Mouse (Mus musculus) cerebellum, postnatal 36 days (tissue): ENCODE data around the gene Acrbp.
"Not testable (repeated sequence)": the region's sequence is repeated elsewhere in the genome, so short reads cannot be mapped to it uniquely, and the experiment has no call there.

ENCODE experiments used
- DNase-seq, 2 experiments: peaks; one replicate each; pipeline ENCODE4 v3.0.0; 2021 to 2022; ENCODE audit warnings: mixed read lengths in 2 of 2

Gene Acrbp

GRCm38 (mm10) chr6:125049678-125050077 lies at the start of gene Acrbp:
Gene Acrbp, plus strand, starts transcription at chr6:125049689.
- DNase-seq, result no peak

GRCm38 (mm10) chr6:125003706-125004105 lies 45.8 kb upstream of the Acrbp start:
- DNase-seq, result no peak

GRCm38 (mm10) chr6:125005086-125005485 lies 44.4 kb upstream of the Acrbp start:
- no peak for DNase-seq

- DNase-seq, result no peak
These were observed 41.4 kb upstream of the Acrbp start for GRCm38 (mm10) chr6:125008060-125008459.

DNA sequence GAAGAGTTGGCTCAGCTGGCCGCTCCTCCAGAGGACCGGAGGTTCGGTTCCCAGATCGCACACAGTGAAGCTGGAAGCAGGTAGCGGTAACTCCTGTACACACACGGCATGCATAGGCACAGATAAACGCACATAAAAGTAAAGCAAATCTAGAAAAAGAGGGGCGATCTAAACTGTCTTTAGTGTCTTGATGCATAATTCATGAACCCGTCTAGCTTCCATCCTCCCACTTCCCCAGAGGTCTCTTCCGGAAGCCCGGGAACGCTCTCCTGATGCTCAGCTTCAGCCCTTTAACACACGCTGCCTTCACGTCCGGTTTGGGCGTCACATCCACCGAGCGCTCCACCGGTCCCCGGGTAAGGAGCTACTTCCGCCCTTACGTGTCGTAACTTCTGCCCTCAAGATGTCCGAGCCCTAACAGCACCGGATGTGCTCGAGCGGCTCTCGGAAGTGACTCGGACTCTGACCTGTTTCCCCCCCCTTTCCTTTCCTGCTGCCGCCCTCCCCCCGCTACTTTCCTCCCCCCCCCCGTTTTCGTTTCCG lies 40.8 kb upstream of the Acrbp start:
- peak; percentile 96 to 97 for DNase-seq

GRCm38 (mm10) chr6:125009129-125009180 lies 40.5 kb upstream of the Acrbp start, which contains the start of gene Zfp384:
Gene Zfp384, plus strand, starts transcription at chr6:125009145.
- no peak for DNase-seq

- peak; percentile 74 to 79 for DNase-seq
These were observed 40.1 kb upstream of the Acrbp start for GRCm38 (mm10) chr6:125009181-125010073.

DNA sequence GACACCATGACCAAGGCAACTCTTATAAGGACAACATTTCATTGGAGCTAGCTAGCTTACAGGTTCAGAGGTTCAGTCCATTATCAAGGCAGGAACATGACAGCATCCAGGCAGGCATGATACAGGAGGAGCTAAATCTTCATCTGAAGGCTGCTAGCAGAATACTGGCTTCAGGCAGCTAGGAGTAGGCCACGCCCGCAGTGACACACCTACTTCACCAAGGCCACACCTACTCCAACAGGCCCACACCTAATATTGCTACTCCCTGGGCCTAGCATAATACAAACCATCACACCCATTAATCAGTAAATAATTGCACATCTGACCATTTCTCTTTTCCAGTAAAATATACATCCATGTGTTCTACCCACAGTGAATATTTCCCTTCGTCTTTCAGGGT lies 31.8 kb upstream of the Acrbp start:
- no peak for DNase-seq

DNA sequence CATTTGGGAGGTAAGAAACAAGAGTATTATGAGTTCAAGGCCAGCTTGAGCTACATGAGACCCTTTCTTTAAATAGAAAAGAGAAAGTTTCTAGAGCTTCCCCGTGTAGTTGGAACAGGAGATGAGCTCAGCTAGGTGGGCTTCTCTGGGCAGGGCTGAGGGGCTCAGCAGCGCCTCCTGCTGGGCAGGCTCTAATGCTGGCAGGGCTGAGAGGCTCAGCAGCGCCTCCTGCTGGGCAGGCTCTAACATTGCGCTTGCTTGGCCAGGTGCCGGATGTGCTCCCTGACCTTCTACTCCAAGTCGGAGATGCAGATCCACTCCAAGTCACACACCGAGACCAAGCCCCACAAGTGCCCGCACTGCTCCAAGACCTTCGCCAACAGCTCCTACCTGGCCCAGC lies 19.0 kb upstream of the Acrbp start:
- peak; percentile 43 to 58 for DNase-seq

DNA sequence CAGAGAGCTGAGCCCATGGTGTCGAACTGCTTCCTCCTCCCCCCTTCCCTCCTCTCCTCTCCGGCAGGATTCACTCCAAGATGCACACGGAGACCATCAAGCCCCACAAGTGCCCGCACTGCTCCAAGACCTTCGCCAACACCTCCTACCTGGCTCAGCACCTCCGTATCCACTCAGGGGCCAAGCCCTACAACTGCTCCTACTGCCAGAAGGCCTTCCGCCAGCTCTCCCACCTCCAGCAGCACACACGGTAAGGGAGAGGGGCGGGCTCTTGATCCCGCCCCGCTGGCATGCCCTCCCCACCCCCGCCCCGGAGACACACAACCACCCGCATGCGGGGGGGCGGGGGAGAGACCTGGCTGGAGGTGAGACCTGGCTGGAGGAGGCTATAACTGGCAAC lies 17.9 kb upstream of the Acrbp start:
- DNase-seq, result no peak

DNA sequence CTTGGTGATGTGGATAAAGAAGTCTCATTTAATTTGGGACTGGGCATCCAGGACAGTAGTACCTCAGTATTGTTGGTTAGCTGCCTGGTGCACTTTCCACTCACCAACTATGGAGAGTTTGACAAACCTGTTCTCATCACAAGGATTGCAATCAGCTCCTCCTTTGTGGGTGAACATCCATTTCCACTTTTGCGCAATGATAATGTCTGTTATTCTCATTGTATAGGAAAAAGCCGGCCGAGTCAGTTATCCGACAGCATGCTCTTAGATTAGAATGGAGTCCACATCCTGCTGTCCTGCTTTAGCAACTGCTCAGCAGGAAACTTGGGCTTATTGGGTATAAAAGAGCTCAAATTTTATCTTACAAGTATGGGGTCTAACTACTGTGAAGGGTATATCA lies 10.8 kb upstream of the Acrbp start:
- peak in 1 of 2 experiments; percentile 18 for DNase-seq

DNA sequence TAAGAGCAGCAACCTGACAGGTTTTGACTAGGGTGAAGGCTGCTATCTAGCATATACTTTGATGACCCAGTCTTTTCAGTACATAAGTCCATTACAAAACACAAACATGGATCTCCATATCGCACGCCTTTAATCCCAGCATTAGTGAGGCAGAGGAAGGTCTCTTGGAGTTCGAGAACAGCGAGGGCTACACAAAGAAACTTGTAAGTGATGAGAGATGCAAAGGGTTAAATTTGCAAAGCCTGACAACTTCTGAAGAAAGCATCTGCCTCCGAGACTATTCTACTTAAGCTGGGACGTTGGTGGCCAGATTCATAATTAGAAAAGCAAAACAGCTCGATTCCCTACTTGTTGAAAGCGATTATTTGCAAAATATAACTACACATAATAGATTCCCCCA lies 10.4 kb upstream of the Acrbp start:
- DNase-seq, result no peak

- peak; percentile 89 to 92 for DNase-seq
These were observed 9.8 kb upstream of the Acrbp start, which contains the start of gene Ing4 for GRCm38 (mm10) chr6:125039533-125040153. Gene Ing4, plus strand, starts transcription at chr6:125039760.

GRCm38 (mm10) chr6:125040221-125040620 lies 9.3 kb upstream of the Acrbp start:
- no peak for DNase-seq

- DNase-seq, result no peak
These were observed 8.4 kb upstream of the Acrbp start for GRCm38 (mm10) chr6:125041047-125041446.

DNA sequence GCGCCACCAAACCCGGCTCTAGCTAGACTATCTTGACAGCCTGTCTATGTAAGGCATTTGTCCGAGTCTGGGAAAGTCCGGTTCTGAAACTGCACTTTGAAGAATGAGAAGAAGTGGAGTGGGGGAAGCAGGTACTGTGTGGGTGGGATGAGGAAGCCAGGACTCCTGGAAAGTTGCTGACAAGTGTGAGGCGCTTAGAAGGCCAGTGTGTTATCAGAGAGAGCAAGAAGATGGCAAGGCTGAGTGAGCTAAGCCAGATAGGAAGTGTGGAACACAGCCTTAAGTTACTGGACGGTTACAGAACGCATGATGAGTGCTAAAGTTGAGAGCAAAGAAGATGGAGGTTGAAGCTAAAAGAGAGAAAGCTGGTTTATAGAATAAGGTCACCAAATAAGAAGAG lies 7.4 kb upstream of the Acrbp start:
- DNase-seq, result no peak

DNA sequence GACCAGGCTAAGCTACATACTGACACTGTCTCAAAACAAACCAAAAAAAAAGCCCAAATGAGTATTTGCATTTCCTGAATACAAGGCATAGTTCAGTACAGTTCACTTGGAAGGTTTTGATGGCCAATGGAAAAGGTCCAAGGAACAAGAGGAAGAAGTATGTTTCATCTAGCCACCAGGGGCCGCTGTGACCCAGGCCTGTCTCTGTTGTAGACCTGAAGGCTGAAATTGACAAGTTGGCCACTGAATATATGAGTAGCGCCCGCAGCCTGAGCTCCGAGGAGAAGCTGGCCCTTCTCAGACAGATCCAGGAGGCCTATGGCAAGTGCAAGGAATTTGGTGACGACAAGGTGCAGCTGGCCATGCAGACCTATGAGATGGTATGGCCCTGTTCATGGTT lies 2.8 kb upstream of the Acrbp start:
- DNase-seq, result peak; percentile 91

DNA sequence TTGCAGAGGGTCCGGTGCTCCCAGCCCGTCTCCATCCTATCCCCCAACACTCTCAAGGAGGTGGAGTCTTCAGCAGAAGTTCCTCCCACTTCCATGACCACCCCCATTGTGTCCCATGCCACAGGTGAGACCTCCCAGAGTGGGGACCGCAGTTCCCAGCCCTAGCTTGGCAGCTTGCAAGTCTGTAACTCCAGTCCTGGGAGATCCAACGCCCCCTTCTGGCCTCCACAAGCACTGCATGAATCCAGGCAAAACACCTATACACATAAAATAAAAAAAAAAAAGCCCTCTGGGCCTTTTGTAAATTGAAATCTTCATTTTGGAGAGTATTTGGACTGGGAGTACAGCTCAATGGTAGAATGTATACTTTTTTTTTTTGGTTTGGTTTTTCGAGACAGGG lies 1.7 kb downstream of the Acrbp start:
- no peak for DNase-seq

GRCm38 (mm10) chr6:125061493-125061892 lies 12.0 kb downstream of the Acrbp start:
- no peak for DNase-seq

DNA sequence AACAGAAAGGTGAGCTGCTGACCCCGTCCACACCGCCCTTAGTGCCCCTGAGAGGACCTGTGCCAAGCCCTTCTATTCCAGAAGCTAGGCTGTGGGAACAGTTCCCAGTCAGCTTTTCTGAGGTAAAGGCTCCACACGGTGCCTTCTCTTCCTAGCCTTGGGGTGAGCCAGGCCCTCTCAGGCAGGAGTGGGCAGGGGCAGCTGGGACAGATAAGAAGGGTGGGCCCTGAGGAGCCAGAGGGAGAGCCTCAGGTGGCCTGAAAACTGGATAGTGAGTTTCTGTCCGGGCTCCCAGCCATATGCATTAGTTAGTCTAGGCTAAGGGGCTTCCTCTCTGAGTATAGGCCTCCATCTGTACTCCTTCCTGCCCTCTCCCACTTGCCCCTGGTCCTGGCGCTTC lies 13.0 kb downstream of the Acrbp start:
- no peak for DNase-seq

DNA sequence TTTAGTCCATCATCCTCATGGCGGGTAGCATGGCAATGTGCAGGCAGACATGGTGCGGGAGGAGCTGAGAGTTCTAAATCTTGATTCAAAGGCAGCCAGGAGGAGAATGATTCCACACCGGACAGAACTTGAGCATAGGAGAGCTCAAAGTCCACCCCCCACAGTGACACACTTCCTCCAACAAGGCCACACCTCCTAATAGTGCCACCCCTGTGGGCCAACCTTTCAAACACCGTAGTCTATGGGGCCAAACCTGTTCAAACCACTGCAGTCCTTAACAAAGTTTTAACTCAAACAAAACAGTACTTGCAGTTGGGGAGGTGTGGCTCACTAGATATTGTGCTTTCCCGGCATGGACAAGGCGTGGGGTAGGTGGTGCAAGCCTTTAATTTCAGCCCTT lies 14.4 kb downstream of the Acrbp start:
- no peak for DNase-seq

- not testable (repeated sequence) for DNase-seq
These were observed 15.7 kb downstream of the Acrbp start for GRCm38 (mm10) chr6:125065223-125065622.

- DNase-seq, result no peak
These were observed 18.1 kb downstream of the Acrbp start, which contains the start of gene Lpar5 for GRCm38 (mm10) chr6:125067571-125067995. Gene Lpar5, plus strand, starts transcription at chr6:125067920.

DNA sequence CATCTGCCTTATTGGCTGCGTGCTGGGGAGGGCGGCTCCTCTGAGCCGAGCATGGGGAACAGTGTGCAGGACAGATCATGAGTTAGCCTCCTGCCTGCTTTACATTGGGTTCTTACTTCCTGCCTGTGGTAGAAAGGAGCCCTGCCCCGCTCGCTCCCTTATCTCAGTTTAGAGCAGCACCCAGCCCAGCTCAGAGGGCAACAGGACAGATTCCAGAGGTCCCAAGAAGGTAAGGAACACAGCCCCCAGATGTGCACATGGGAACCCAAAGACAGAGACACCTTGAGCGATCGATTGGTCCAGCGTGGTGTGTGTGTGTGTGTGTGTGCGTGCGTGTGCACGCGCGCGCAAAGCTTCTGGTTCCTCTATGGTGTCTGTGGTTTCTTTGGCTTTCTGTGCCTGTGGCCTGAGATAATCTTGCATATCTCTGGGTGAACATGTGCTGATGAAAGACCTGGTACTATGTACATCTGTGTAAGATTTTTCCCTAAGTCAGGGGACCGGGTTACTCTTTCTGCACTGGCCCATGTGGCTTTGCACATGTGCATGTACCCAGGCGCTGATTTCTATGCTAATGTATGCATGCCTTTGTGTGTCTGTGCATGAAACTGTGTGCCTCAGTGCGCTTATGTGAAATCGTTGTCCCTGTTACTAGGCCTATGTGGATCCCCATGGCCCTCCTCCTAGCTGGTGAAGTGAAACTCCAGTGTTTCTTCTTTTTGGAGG lies 21.8 kb downstream of the Acrbp start:
- no peak for DNase-seq
